Mouse (Mus musculus): ENCODE measurements at regions not wholly inside any gene's neighbourhood (a gene's known extent, or its start where the extent isn't known, plus 50 kb on each side); places are given as distances from the start of the nearest gene placed in this dataset.

GRCm38 (mm10) chr13:52138331-52138945, 292.0 kb downstream of the Gadd45g start:
- H3K27me3 ChIP-seq (ENCODE audit: control insufficient read depth in 1 of 2, insufficient read depth in 2 of 2, low read length in 2 of 2) = no peaks in the 10 kb centered on the region

GRCm38 (mm10) chr13:52139140-52139809, 292.8 kb downstream of the Gadd45g start:
- TF ChIP-seq KAT2A (conservative IDR thresholded peaks at IDR 0.05; ENCODE audit: low read depth, low read length) (no peak), POLR2A (IDR thresholded peaks at IDR 0.05; ENCODE audit: control insufficient read depth in 1 of 2, insufficient read depth in 1 of 2, low read depth in 1 of 2, low read length in 2 of 2, poor library complexity in 1 of 2) (no peak), ELF1 (IDR thresholded peaks at IDR 0.05; ENCODE audit: low read depth, low read length) (no peak), MAZ (IDR thresholded peaks at IDR 0.05; ENCODE audit: low read depth, low read length) (no peak), ZC3H11A (IDR thresholded peaks at IDR 0.05; ENCODE audit: low read depth, low read length) (no peak), RCOR1 (IDR thresholded peaks at IDR 0.05; ENCODE audit: low read depth, low read length) (no peak), USF1 (IDR thresholded peaks at IDR 0.05; ENCODE audit: low read depth, low read length) (no peak), MEF2A (IDR thresholded peaks at IDR 0.05; ENCODE audit: extremely low read depth, insufficient replicate concordance, low read depth, low read length, poor library complexity, severe bottlenecking) (no peak), SIN3A (IDR thresholded peaks at IDR 0.05; ENCODE audit: low read length) (no peak), ZNF384 (IDR thresholded peaks at IDR 0.05; ENCODE audit: low read depth, low read length) (no peak), BHLHE40 (IDR thresholded peaks at IDR 0.05; ENCODE audit: borderline replicate concordance, low read depth, low read length) (no peak), ETS1 (IDR thresholded peaks at IDR 0.05; ENCODE audit: low read depth, low read length) (no peak), MYB (IDR thresholded peaks at IDR 0.05; ENCODE audit: low read depth, low read length) (no peak), USF2 (IDR thresholded peaks at IDR 0.05; ENCODE audit: borderline replicate concordance in 1 of 2, insufficient read depth in 1 of 2, low read depth in 1 of 2, low read length in 2 of 2) (no peak), NELFE (IDR thresholded peaks at IDR 0.05; ENCODE audit: low read depth, low read length) (no peak), POLR2AphosphoS5 (IDR thresholded peaks at IDR 0.05; ENCODE audit: borderline replicate concordance, low read depth, low read length) (no peak), JUND (IDR thresholded peaks at IDR 0.05; ENCODE audit: low read depth, low read length) (no peak)
- H3K79me2 ChIP-seq (ENCODE audit: control insufficient read depth, insufficient read depth, low read length, poor library complexity) = no peaks in the 10 kb centered on the region
- H3K9ac ChIP-seq (ENCODE audit: control insufficient read depth, low read depth, low read length, poor library complexity, severe bottlenecking) = no peak overlapping the region
- DNase-seq (ENCODE audit: low read depth, low spot score) = no peak
- no peaks in the 10 kb centered on the region for H3K9me3 ChIP-seq (replicated peaks; ENCODE audit: insufficient read depth, low read length)
- H3K4me1 ChIP-seq (ENCODE audit: control insufficient read depth in 1 of 2, insufficient read depth in 2 of 2, low read length in 2 of 2) = no peaks in the 10 kb centered on the region
- H3K4me3 ChIP-seq (ENCODE audit: control insufficient read depth in 1 of 2, insufficient read depth in 1 of 2, low read depth in 2 of 2, low read length in 2 of 2) = no peak overlapping the region
- no peaks in the 10 kb centered on the region for H3K36me3 ChIP-seq (ENCODE audit: control insufficient read depth in 1 of 2, insufficient read depth in 2 of 2, low read length in 2 of 2)
- no peaks in the 10 kb centered on the region for H3K27me3 ChIP-seq (ENCODE audit: control insufficient read depth in 1 of 2, insufficient read depth in 2 of 2, low read length in 2 of 2)
- no peak overlapping the region for H3K27ac ChIP-seq (ENCODE audit: control insufficient read depth, low read depth, low read length)

More at GRCm38 (mm10) chr13:52138331-52138945, 292.0 kb downstream of the Gadd45g start:
- Histone ChIP-seq H3K4me3 (ENCODE audit: control insufficient read depth in 1 of 2, insufficient read depth in 1 of 2, low read depth in 2 of 2, low read length in 2 of 2) (no peak overlapping the region), H3K9ac (ENCODE audit: control insufficient read depth, low read depth, low read length, poor library complexity, severe bottlenecking) (no peak overlapping the region), H3K79me2 (ENCODE audit: control insufficient read depth, insufficient read depth, low read length, poor library complexity) (no peaks in the 10 kb centered on the region), H3K27ac (ENCODE audit: control insufficient read depth, low read depth, low read length) (no peak overlapping the region), H3K9me3 (replicated peaks; ENCODE audit: insufficient read depth, low read length) (no peaks in the 10 kb centered on the region), H3K4me1 (ENCODE audit: control insufficient read depth in 1 of 2, insufficient read depth in 2 of 2, low read length in 2 of 2) (no peaks in the 10 kb centered on the region), H3K36me3 (ENCODE audit: control insufficient read depth in 1 of 2, insufficient read depth in 2 of 2, low read length in 2 of 2) (no peaks in the 10 kb centered on the region)
- no peak for DNase-seq (ENCODE audit: low read depth, low spot score)
- no peak for TF ChIP-seq ZMIZ1 (IDR thresholded peaks at IDR 0.05; ENCODE audit: low read depth, low read length)
- no peak for TF ChIP-seq USF2 (IDR thresholded peaks at IDR 0.05; ENCODE audit: borderline replicate concordance in 1 of 2, insufficient read depth in 1 of 2, low read depth in 1 of 2, low read length in 2 of 2)

Measured in MEL (cell line).